In genomic region chrX:104413183-104413983, GRCm38 (mm10) we compare ENCODE assay signal across 8 mouse cellular contexts. TPM values are rescaled to one million over a fixed set of nuclear protein-coding genes. Genes with fewer than 3 reads are reported as not detected.
DNase-seq lines count a peak whose midpoint lies in the region; ATAC-seq lines count a peak whose summit lies in the region.

TSS of gene Abcb7 (minus strand) at chrX:104413856.

- no peaks in the 10 kb centered on the region for H3K4me1 ChIP-seq in embryonic facial prominence, embryonic 11.5 days (ENCODE audit: control insufficient read depth, insufficient read depth, low read length)
- no peaks in the 10 kb centered on the region for H3K4me1 ChIP-seq in limb, embryonic 10.5 days
- no peaks in the 10 kb centered on the region for H3K4me1 ChIP-seq in midbrain, embryonic 12.5 days

- H3K4me3 ChIP-seq in embryonic facial prominence, embryonic 11.5 days (ENCODE audit: low read depth, low read length), result peak within 1 kb of the TSS; percentile 63
- H3K4me3 ChIP-seq in limb, embryonic 10.5 days, result peak within 1 kb of the TSS; percentile 66
- peak within 1 kb of the TSS; percentile 64 for H3K4me3 ChIP-seq in midbrain, embryonic 12.5 days

- no peaks in the 10 kb centered on the region; the same call in 1 of the 2 replicates for H3K27me3 ChIP-seq in embryonic facial prominence, embryonic 11.5 days (ENCODE audit: control insufficient read depth, insufficient read depth, low read length)
- peaks cover 82% of the 10 kb centered on the region for H3K27me3 ChIP-seq in limb, embryonic 10.5 days (ENCODE audit: low read depth, poor library complexity, severe bottlenecking)
- peaks cover 29% of the 10 kb centered on the region for H3K27me3 ChIP-seq in midbrain, embryonic 12.5 days

- no peaks in the 10 kb centered on the region for H3K36me3 ChIP-seq in embryonic facial prominence, embryonic 11.5 days (replicated peaks; ENCODE audit: control insufficient read depth, insufficient read depth, low read depth, low read length)
- no peaks in the 10 kb centered on the region for H3K36me3 ChIP-seq in limb, embryonic 10.5 days
- no peaks in the 10 kb centered on the region for H3K36me3 ChIP-seq in midbrain, embryonic 12.5 days

- H3K27ac ChIP-seq in embryonic facial prominence, embryonic 11.5 days (replicated peaks; ENCODE audit: low read depth, low read length), result peak within 1 kb of the TSS; percentile 88
- H3K27ac ChIP-seq in limb, embryonic 10.5 days, result peak within 1 kb of the TSS; percentile 94
- H3K27ac ChIP-seq in midbrain, embryonic 12.5 days (replicated peaks), result peak within 1 kb of the TSS; percentile 90

- peak within 1 kb of the TSS; percentile 33 for H3K4me2 ChIP-seq in embryonic facial prominence, embryonic 11.5 days (ENCODE audit: low read depth, low read length)
- H3K4me2 ChIP-seq in midbrain, embryonic 12.5 days (replicated peaks), result peak within 1 kb of the TSS; percentile 51

- H3K9ac ChIP-seq in embryonic facial prominence, embryonic 11.5 days (replicated peaks; ENCODE audit: low read length), result peak within 1 kb of the TSS; percentile 74
- H3K9ac ChIP-seq in midbrain, embryonic 12.5 days (replicated peaks), result peak within 1 kb of the TSS; percentile 66

- DNase-seq in 3134 (ENCODE audit: extremely low read depth, insufficient read length, low spot score), result peak; percentile 88
- DNase-seq in adrenal gland, postnatal 25 days, result peak; percentile 82
- DNase-seq in embryonic facial prominence, embryonic 11.5 days (ENCODE audit: low spot score), result peak; percentile 87
- peak; percentile 96 for DNase-seq in heart, adult 11 months
- DNase-seq in kidney, adult 18-20 months, result peak; percentile 85
- peak; percentile 75 for DNase-seq in limb, embryonic 10.5 days (ENCODE audit: low spot score)
- peak; percentile 57 for DNase-seq in skeletal muscle tissue, adult 2 months (ENCODE audit: low read depth, low spot score)

- 15% methylated on average over 47 of the region's 58 CpGs for WGBS in embryonic facial prominence, embryonic 11.5 days
- WGBS in limb, embryonic 10.5 days, result 11% methylated on average over 58 of the region's 58 CpGs
- WGBS in midbrain, embryonic 12.5 days, result 18% methylated on average over 58 of the region's 58 CpGs

- no peaks in the 10 kb centered on the region for H3K9me3 ChIP-seq in embryonic facial prominence, embryonic 11.5 days (replicated peaks; ENCODE audit: control insufficient read depth, low read length)
- H3K9me3 ChIP-seq in limb, embryonic 10.5 days (replicated peaks), result no peaks in the 10 kb centered on the region
- no peaks in the 10 kb centered on the region for H3K9me3 ChIP-seq in midbrain, embryonic 12.5 days

- ATAC-seq in embryonic facial prominence, embryonic 11.5 days (replicated peaks; ENCODE audit: insufficient number of reproducible peaks, low FRiP score, low TSS enrichment, low read depth), result peak; percentile 92
- peak; percentile 95 for ATAC-seq in midbrain, embryonic 12.5 days (ENCODE audit: low FRiP score, low read depth)

RNA-seq across cellular contexts. Expression of gene Abcb7, which starts in this region (rescaled TPM):
- total RNA-seq in adrenal gland, postnatal 25 days (2021), result 30.2 and 35.0 TPM in 2 replicates
- 12.1 and 13.7 TPM in 2 replicates for polyA plus RNA-seq in embryonic facial prominence, embryonic 11.5 days (2014; fragmentation: Nextera tagmentation; extraction: Ambion mirVana)
- 8.2 and 9.2 TPM in 2 replicates for polyA plus RNA-seq in limb, embryonic 10.5 days (2016; fragmentation: Nextera tagmentation; extraction: Ambion mirVana)
- 12.6 and 15.0 TPM in 2 replicates for polyA plus RNA-seq in midbrain, embryonic 12.5 days (2016; fragmentation: Nextera tagmentation; extraction: Ambion mirVana)

Comparison
In these comparisons a context has a peak if more than half of its experiments do, and no peak if none do; other contexts are left out.
1. Peak in every context shown above with its lines: DNase-seq, ATAC-seq, H3K4me3 ChIP-seq and H3K27ac ChIP-seq.